Mouse (Mus musculus) midbrain, embryonic 15.5 days (tissue): ENCODE measurements at regions not wholly inside any gene's neighbourhood (a gene's known extent, or its start where the extent isn't known, plus 50 kb on each side); places are given as distances from the start of the nearest gene placed in this dataset.
"Not testable (repeated sequence)": the region's sequence is repeated elsewhere in the genome, so short reads cannot be mapped to it uniquely, and the experiment has no call there.

Experiments
- ATAC-seq: fragments of 200-750 bp; cut with Nextera tagmentation; replicated peaks from 2 replicates; pipeline ENCODE4 v1.8.0; 2017; ENCODE audit warnings: moderate TSS enrichment
- H3K27ac ChIP-seq: fragments of 300-500 bp; sonication (generic); 2 replicates; pipeline ENCODE4 v1.5.1; 2015; ENCODE audit warnings: mild to moderate bottlenecking, inconsistent platforms
- H3K27me3 ChIP-seq: fragments of 300-500 bp; sonication (generic); replicated peaks from 2 replicates; pipeline ENCODE4 v1.6.1; 2015; ENCODE audit warnings: inconsistent platforms
- H3K36me3 ChIP-seq: fragments of 300-500 bp; sonication (generic); replicated peaks from 2 replicates; pipeline ENCODE4 v1.6.1; 2015; ENCODE audit warnings: inconsistent platforms
- H3K4me1 ChIP-seq: fragments of 300-500 bp; sonication (generic); 2 replicates; pipeline ENCODE4 v1.6.1; 2015; ENCODE audit warnings: inconsistent platforms
- H3K4me2 ChIP-seq: fragments of 300-500 bp; sonication (generic); 2 replicates; pipeline ENCODE4 v1.6.1; 2015; ENCODE audit warnings: inconsistent platforms, mild to moderate bottlenecking, moderate library complexity
- H3K4me3 ChIP-seq: fragments of 300-500 bp; sonication (generic); 2 replicates; pipeline ENCODE4 v1.5.1; 2015; ENCODE audit warnings: mild to moderate bottlenecking, inconsistent platforms
- H3K9ac ChIP-seq: fragments of 300-500 bp; sonication (generic); 2 replicates; pipeline ENCODE4 v1.6.1; 2015; ENCODE audit warnings: mild to moderate bottlenecking, inconsistent platforms
- H3K9me3 ChIP-seq: fragments of 300-500 bp; sonication (generic); 2 replicates; pipeline ENCODE4 v1.6.1; 2016; ENCODE audit warnings: inconsistent platforms
- WGBS: fragments of 180-500 bp; shearing (Covaris S2); methylation state at CpG from one replicate; pipeline ENCODE4 v1.1.7; 2015; ENCODE audit warnings: mixed read lengths; 5-methylcytosine and 5-hydroxymethylcytosine counted together

DNA sequence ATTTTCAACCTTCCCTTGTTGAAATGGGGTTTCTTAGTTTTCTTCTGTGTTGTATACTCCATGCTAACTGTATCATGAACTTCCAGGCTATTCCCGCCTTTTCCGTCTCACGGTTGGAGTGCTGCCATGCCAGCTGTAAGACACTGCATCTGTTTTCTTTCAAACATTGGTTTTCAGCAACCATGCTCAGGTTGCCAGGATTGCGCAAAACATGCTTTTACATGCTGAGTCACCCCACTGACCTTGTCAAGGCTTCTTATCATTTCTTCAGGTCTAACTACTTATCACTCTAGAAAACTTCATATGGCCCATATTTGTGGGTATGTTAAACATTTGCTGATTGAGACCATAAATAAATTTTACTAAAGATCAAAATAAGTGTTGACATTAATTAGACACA is 551.2 kb downstream of the Tlr4 start:
- H3K4me1 ChIP-seq, result no peaks in the 10 kb centered on the region
- no peak for ATAC-seq
- H3K4me3 ChIP-seq, result no peak overlapping the region
- no peak overlapping the region for H3K27ac ChIP-seq
- H3K9me3 ChIP-seq, result no peaks in the 10 kb centered on the region
- no peaks in the 10 kb centered on the region for H3K27me3 ChIP-seq
- WGBS, result 95% methylated on average over 4 of the region's 4 CpGs
- H3K4me2 ChIP-seq, result no peak overlapping the region
- H3K36me3 ChIP-seq, result no peaks in the 10 kb centered on the region
- H3K9ac ChIP-seq, result no peak overlapping the region

DNA sequence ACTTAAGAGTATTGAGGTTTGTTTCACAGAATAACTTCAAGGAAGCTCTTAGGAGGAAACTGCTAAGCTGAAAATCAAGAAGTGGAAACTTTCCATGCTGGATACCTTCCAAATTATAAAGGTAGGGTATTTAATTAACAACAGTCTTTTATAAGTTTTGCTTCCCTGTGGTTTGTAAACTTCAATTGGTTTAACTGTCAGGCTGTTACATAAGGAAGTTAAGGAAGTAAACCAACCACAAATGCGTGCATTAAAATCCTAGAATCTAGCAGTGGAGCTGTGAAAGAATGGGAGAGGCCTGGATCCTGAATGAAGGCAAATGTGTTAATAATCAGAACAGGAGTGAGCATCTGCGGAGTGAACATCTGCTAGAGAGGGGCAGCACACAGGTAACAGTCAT is 560.5 kb downstream of the Tlr4 start:
- H3K4me2 ChIP-seq, result no peak overlapping the region
- ATAC-seq, result no peak

DNA sequence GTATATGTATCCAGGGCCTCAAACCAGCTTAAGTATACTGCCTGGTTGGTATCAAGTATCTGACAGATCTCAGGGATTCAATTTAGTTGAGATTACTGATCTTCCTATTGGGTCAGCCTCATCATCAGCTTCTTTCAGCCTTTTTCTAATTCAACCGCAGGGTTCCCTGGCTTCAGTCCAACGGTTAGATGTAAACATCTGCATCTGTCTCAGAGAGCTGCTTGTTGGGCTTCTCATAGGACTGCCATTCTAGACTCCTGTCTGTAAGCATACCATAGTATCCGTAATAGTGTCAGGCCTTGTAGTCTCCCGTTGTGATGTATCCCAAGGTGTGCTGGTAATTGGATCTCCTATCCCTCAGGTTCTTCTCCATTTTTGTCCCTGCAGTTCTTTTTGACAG is 575.6 kb downstream of the Tlr4 start:
- no peaks in the 10 kb centered on the region for H3K36me3 ChIP-seq
- no peak overlapping the region for H3K9ac ChIP-seq
- no peak overlapping the region for H3K27ac ChIP-seq
- no peak overlapping the region for H3K4me3 ChIP-seq
- no peaks in the 10 kb centered on the region for H3K27me3 ChIP-seq
- ATAC-seq, result no peak
- no peaks in the 10 kb centered on the region for H3K9me3 ChIP-seq
- H3K4me1 ChIP-seq, result no peaks in the 10 kb centered on the region
- WGBS, result 86% methylated on average over 4 of the region's 4 CpGs
- no peak overlapping the region for H3K4me2 ChIP-seq

More for the DNA sequence above, 560.5 kb downstream of the Tlr4 start:
- Histone ChIP-seq H3K27ac (no peak overlapping the region), H3K9me3 (no peaks in the 10 kb centered on the region), H3K4me1 (no peaks in the 10 kb centered on the region), H3K9ac (no peak overlapping the region), H3K4me3 (no peak overlapping the region), H3K27me3 (no peaks in the 10 kb centered on the region), H3K36me3 (no peaks in the 10 kb centered on the region)
- 89% methylated on average over 2 of the region's 2 CpGs for WGBS

DNA sequence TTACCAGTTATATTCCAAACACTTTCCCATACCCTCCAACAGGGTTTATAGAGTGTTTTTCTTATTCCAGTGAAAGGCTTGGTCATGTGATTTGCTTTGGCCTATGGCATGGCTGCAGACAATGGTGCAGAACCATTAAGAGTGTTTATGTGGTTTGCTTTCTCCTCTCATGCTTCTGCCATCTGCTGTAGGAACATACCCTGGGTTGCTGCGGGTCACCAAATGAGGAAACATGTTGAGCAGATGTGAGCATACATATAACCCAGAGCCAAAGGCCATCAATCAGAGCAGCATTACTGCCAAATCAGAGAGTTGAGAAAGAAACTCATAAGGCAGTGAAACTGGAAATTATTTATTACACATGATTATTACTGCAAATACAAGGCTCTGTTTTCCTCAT is 596.7 kb downstream of the Tlr4 start:
- WGBS, result 95% methylated on average over 1 of the region's 1 CpGs
- no peak overlapping the region for H3K4me3 ChIP-seq
- no peaks in the 10 kb centered on the region for H3K27me3 ChIP-seq
- ATAC-seq, result no peak
- no peak overlapping the region for H3K27ac ChIP-seq
- no peak overlapping the region for H3K9ac ChIP-seq
- H3K4me2 ChIP-seq, result no peak overlapping the region
- H3K36me3 ChIP-seq, result no peaks in the 10 kb centered on the region
- H3K4me1 ChIP-seq, result no peaks in the 10 kb centered on the region
- no peaks in the 10 kb centered on the region for H3K9me3 ChIP-seq

DNA sequence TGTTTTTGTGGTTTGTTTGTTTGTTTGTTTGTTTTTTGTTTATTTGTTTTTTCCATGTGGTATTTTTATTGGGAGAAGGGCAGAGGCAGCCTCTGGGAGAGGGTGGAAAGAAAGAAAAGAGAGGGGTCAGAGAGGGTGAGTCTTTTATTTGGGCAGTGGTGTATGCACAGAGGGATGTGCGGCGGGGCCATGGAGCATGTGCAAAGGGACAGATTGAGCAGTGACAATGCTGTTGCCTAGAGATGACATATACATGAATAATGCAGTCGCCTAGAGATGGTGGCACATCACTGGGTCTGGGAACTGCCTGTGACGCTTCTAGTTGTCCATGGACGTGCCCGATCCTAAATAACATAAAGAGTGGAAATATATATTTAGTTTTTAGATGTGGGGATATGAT is 598.3 kb downstream of the Tlr4 start:
- H3K36me3 ChIP-seq, result no peaks in the 10 kb centered on the region
- ATAC-seq, result no peak
- no peaks in the 10 kb centered on the region for H3K4me1 ChIP-seq
- no peaks in the 10 kb centered on the region for H3K9me3 ChIP-seq
- no peak overlapping the region for H3K4me3 ChIP-seq
- no peaks in the 10 kb centered on the region for H3K27me3 ChIP-seq
- WGBS, result 77% methylated on average over 6 of the region's 6 CpGs
- no peak overlapping the region for H3K27ac ChIP-seq
- H3K4me2 ChIP-seq, result no peak overlapping the region
- H3K9ac ChIP-seq, result no peak overlapping the region

DNA sequence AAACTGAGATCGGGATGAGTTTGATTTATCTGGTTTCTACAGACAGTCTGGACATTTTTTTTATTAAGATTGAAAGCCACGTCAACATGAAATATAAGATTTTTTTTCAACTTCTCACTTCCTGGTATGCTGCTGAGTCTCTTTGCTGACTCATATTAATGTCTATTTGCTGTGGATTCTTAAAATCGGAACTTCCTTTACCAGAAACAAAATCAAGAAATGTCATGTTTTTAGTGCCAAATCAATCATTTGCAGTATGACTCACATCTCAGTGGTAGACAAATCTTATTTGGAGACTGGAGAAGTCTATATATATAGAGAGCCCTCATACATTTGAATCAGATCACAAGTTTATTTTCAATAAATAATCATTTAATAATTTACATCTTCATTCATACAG is 620.5 kb downstream of the Tlr4 start:
- ATAC-seq, result no peak
- Histone ChIP-seq H3K4me3 (no peak overlapping the region), H3K9ac (no peak overlapping the region), H3K4me2 (no peak overlapping the region), H3K27ac (no peak overlapping the region), H3K27me3 (no peaks in the 10 kb centered on the region), H3K36me3 (no peaks in the 10 kb centered on the region), H3K9me3 (no peaks in the 10 kb centered on the region), H3K4me1 (no peaks in the 10 kb centered on the region)
- WGBS, result 94% methylated on average over 3 of the region's 3 CpGs

DNA sequence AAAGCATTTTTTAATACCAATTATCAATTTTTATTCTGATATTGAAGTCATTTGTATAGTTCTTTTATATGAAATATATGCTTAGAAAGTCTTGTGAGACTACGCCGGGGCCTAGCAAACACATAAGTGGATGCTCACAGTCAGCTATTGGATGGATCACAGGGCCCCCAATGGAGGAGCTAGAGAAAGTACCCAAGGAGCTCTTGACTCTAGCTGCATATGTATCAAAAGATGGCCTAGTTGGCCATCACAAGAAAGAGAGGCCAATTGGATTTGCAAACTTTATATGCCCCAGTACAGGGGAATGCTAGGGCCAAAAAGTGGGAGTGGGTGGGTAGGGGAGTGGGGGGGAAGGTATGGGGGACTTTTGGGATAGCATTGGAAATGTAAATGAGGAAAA is 632.5 kb downstream of the Tlr4 start:
- H3K27ac ChIP-seq, H3K9ac ChIP-seq, H3K27me3 ChIP-seq, H3K9me3 ChIP-seq, ATAC-seq, H3K4me2 ChIP-seq, H3K4me3 ChIP-seq, H3K4me1 ChIP-seq, H3K36me3 ChIP-seq: not testable (repeated sequence)
- WGBS, result 96% methylated on average over 2 of the region's 2 CpGs

DNA sequence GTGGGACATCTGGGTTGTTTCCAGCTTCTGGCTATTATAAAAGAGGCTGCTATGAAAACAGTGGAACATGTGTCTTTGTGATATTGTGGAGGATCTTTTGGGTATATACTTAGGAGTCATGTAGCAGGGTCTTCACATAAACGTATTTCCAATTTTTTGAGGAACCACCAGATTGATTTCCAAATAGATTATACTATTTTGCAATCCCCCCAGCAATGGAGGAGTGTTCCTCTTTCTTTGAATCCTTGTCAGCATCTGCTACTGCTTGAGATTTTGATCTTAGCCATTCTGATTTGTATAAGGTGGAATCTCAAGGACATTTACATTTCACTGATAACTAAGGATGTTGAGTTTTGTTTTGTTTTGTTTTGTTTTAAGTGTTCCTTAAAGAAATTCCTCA is 645.6 kb downstream of the Tlr4 start:
- no peaks in the 10 kb centered on the region for H3K9me3 ChIP-seq
- no peak overlapping the region for H3K4me3 ChIP-seq
- 73% methylated on average over 1 of the region's 1 CpGs for WGBS
- no peak for ATAC-seq
- no peak overlapping the region for H3K27ac ChIP-seq
- 0 out of 2 replicates have a peak, but pooled peaks cover 2% of the 10 kb centered on the region for H3K4me1 ChIP-seq
- H3K36me3 ChIP-seq, result no peaks in the 10 kb centered on the region
- H3K9ac ChIP-seq, result no peak overlapping the region
- H3K27me3 ChIP-seq, result no peaks in the 10 kb centered on the region
- no peak overlapping the region for H3K4me2 ChIP-seq

DNA sequence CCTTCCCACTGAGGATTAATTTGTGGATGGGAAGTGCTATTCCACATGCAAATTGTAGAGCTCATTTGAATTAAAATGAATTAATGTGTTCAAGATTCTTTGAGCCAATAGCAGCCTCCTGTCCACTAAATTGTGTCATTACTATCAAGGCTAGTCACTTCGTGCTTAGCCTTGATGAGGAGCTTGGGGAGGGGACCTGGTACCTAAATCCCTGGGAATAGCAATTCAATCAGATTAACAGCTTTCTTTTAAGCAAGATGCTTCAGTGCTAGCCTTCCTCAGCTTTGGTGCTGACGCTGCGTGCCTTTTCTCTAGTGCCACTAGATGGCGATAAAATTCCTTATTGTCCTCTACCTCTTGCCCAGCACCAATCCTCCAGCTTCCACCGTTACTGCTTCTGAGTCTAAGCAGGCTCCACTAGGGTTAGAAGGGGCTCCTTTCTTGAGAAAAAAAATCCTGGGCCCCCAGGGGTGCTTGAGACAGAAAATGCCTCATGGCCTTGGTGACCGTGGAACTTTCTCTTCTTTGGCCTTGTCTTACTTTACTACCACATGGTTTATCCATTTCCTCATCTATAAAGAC is 650.0 kb downstream of the Tlr4 start:
- H3K9me3 ChIP-seq, result no peaks in the 10 kb centered on the region
- H3K27me3 ChIP-seq, result no peaks in the 10 kb centered on the region
- ATAC-seq, result peak; percentile 96
- 0 out of 2 replicates have a peak, but pooled peaks cover 2% of the 10 kb centered on the region for H3K4me1 ChIP-seq
- H3K36me3 ChIP-seq, result no peaks in the 10 kb centered on the region
- H3K4me3 ChIP-seq, result no peak overlapping the region
- H3K9ac ChIP-seq, result no peak overlapping the region
- no peak overlapping the region for H3K4me2 ChIP-seq
- H3K27ac ChIP-seq, result no peak overlapping the region
- 5% methylated on average over 6 of the region's 6 CpGs for WGBS

DNA sequence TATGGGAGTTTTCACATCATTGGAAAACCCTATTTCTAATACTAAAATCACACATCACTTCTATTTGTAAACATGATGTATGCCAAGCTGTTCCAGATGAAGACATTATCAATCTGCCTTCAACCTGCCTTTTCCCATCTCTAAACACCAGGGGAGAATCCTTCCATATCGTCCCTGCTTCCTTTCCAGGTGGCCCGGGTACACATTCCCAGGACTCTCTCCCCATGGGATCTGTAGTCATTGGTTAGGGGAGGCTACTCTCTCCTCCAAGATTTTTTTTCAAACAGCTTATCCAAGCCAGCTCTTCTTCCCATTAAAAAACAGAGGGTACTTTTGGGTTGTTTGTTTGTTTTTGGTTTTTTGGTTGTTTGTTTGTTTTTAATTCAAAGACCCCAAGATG is 650.7 kb downstream of the Tlr4 start:
- no peak overlapping the region for H3K27ac ChIP-seq
- 46% methylated on average over 2 of the region's 2 CpGs for WGBS
- H3K27me3 ChIP-seq, result no peaks in the 10 kb centered on the region
- no peak overlapping the region for H3K4me2 ChIP-seq
- no peak overlapping the region for H3K4me3 ChIP-seq
- H3K36me3 ChIP-seq, result no peaks in the 10 kb centered on the region
- no peak for ATAC-seq
- no peaks in the 10 kb centered on the region for H3K9me3 ChIP-seq
- no peak overlapping the region for H3K9ac ChIP-seq
- H3K4me1 ChIP-seq, result 0 out of 2 replicates have a peak, but pooled peaks cover 2% of the 10 kb centered on the region

DNA sequence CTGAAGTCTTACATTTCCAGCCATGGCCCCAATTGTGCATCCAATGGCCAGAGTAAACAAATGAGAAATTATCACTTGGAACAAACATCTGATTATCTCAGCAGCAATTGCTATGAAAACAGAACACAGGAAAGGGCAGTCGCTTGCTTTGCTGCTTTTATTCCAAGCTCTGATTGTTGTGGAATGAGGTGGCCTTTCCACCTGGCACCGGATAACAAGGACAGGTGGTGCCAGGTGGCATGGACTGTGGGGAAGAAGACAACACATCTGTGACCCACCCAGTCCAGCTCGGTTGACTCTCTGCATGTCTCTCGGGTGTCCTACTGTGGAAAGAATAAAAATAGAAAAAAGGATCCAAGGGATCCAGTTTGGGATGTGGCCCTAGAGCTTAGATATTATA is 694.9 kb downstream of the Tlr4 start:
- Histone ChIP-seq H3K4me1 (no peaks in the 10 kb centered on the region), H3K9me3 (no peaks in the 10 kb centered on the region), H3K36me3 (no peaks in the 10 kb centered on the region), H3K27me3 (no peaks in the 10 kb centered on the region), H3K4me2 (no peak overlapping the region), H3K27ac (no peak overlapping the region), H3K4me3 (no peak overlapping the region), H3K9ac (no peak overlapping the region)
- 91% methylated on average over 4 of the region's 4 CpGs for WGBS
- no peak for ATAC-seq

DNA sequence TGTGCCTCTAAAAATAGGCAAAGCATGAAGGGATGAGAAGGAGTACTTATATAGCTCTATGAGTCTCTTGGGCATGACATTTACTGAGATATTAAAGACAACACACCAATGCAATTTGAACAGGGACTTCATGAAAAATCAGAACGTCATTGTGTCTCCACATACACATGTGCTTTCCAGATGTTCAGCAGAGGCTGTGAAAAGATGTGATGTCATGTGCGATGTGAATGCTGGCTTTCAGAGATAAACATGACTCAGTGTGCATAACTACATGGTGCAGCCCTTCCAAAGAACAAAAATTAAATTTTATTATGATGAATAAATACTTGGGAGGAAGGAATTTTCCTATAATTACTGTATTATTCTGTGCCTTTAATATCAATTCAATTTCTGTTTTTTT is 695.8 kb downstream of the Tlr4 start:
- Histone ChIP-seq H3K36me3 (no peaks in the 10 kb centered on the region), H3K27me3 (no peaks in the 10 kb centered on the region), H3K4me1 (no peaks in the 10 kb centered on the region), H3K9me3 (no peaks in the 10 kb centered on the region), H3K4me2 (no peak overlapping the region), H3K4me3 (no peak overlapping the region), H3K9ac (no peak overlapping the region), H3K27ac (no peak overlapping the region)
- 85% methylated on average over 2 of the region's 2 CpGs for WGBS
- ATAC-seq, result no peak

DNA sequence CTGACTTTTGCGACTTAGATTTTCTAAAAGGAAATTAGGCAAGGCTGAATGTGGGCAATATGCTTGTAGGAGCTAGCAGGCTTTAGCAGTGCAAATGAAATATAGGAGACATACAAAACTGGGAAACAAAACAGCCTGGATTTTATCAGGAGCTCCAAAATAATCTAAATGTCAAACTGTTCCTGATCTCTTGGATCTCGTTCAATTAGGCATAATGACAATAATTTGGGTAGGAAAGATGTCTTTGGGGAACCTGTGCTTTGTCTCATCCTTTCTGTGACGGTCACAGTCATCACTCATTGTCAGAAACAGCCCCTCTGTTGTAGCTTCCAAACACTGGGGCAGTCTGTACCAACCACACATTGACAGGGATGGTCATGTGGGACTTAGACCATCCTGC is 702.2 kb downstream of the Tlr4 start:
- H3K36me3 ChIP-seq, result no peaks in the 10 kb centered on the region
- no peak overlapping the region for H3K9ac ChIP-seq
- H3K4me1 ChIP-seq, result no peaks in the 10 kb centered on the region
- H3K4me3 ChIP-seq, result no peak overlapping the region
- H3K4me2 ChIP-seq, result no peak overlapping the region
- no peaks in the 10 kb centered on the region for H3K9me3 ChIP-seq
- H3K27me3 ChIP-seq, result no peaks in the 10 kb centered on the region
- WGBS, result 80% methylated on average over 3 of the region's 3 CpGs
- ATAC-seq, result no peak
- no peak overlapping the region for H3K27ac ChIP-seq
